Mouse (Mus musculus) v-Abl transformed pro-B cells (cell line): ENCODE measurements around the gene Hadha.

Experiments
- in situ Hi-C, 2 experiments: fragments of 400-800 bp; cut with MboI; formaldehyde crosslinking; loops; one replicate each; pipeline ENCODE4 v1.15.1; 2025; ENCODE audit not compliant: unreplicated experiment in 2 of 2

The Hadha gene

GRCm38 (mm10) chr5:30154474-30155394, at the start of gene Hadha, which contains the start of gene Hadhb:
Gene Hadha, minus strand, starts transcription at chr5:30155162.
Gene Hadhb, plus strand, starts transcription at chr5:30155248.
- in situ Hi-C loops = no loop called here

GRCm38 (mm10) chr5:30204441-30204840, 49.5 kb upstream of the Hadha start:
- in situ Hi-C loops = no loop called here

- in situ Hi-C loops = no loop called here
These were observed 48.4 kb upstream of the Hadha start for GRCm38 (mm10) chr5:30203216-30203885.

- in situ Hi-C loops = no loop called here
These were observed 47.3 kb upstream of the Hadha start for GRCm38 (mm10) chr5:30202221-30202620.

- in situ Hi-C loops = no loop called here
These were observed 46.6 kb upstream of the Hadha start for GRCm38 (mm10) chr5:30201521-30201920.

GRCm38 (mm10) chr5:30198257-30198656, 43.3 kb upstream of the Hadha start:
- in situ Hi-C loops = no loop called here

GRCm38 (mm10) chr5:30195340-30195739, 40.4 kb upstream of the Hadha start:
- in situ Hi-C loops = no loop called here

GRCm38 (mm10) chr5:30192452-30192851, 37.5 kb upstream of the Hadha start:
- in situ Hi-C loops = no loop called here

GRCm38 (mm10) chr5:30187687-30188485, 32.9 kb upstream of the Hadha start:
- in situ Hi-C loops = no loop called here

GRCm38 (mm10) chr5:30175811-30176210, 20.8 kb upstream of the Hadha start:
- in situ Hi-C loops = no loop called here

- in situ Hi-C loops = no loop called here
These were observed 18.1 kb upstream of the Hadha start for GRCm38 (mm10) chr5:30172931-30173692.

- in situ Hi-C loops = no loop called here
These were observed 17.2 kb upstream of the Hadha start for GRCm38 (mm10) chr5:30172115-30172514.

- in situ Hi-C loops = no loop called here
These were observed 15.5 kb upstream of the Hadha start for GRCm38 (mm10) chr5:30170303-30170940.

- in situ Hi-C loops = no loop called here
These were observed 10.4 kb upstream of the Hadha start for GRCm38 (mm10) chr5:30165234-30165946.

- in situ Hi-C loops = no loop called here
These were observed 7.4 kb upstream of the Hadha start for GRCm38 (mm10) chr5:30162339-30162738.

GRCm38 (mm10) chr5:30161836-30162235, 6.9 kb upstream of the Hadha start:
- in situ Hi-C loops = no loop called here

GRCm38 (mm10) chr5:30159601-30160000, 4.6 kb upstream of the Hadha start:
- in situ Hi-C loops = no loop called here

- in situ Hi-C loops = no loop called here
These were observed 1.1 kb upstream of the Hadha start for GRCm38 (mm10) chr5:30155821-30156629.
